Mouse (Mus musculus) testis, adult 2 months (tissue): ENCODE measurements around the gene Pde4a.

Experiments used
- CTCF ChIP-seq: fragments of 200-500 bp; IDR thresholded peaks from 2 replicates; pipeline ENCODE4 v1.5.1; 2012; ENCODE audit warnings: low read depth, mild to moderate bottlenecking, inconsistent platforms, low read length, moderate library complexity; ENCODE audit not compliant: control insufficient read depth, insufficient read depth, insufficient replicate concordance
- POLR2A ChIP-seq: fragments of 200-500 bp; IDR thresholded peaks from 2 replicates; pipeline ENCODE4 v1.6.1; 2012; ENCODE audit warnings: low read depth, mild to moderate bottlenecking, inconsistent platforms, low read length, moderate library complexity; ENCODE audit not compliant: control insufficient read depth

GRCm38 (mm10) chr9:21180841-21181240, 15.3 kb downstream of the Pde4a start:
- TF ChIP-seq CTCF (no peak), POLR2A (no peak)
